Mouse (Mus musculus): ENCODE results near the gene Bcor. TPM values are rescaled to one million over a fixed set of nuclear protein-coding genes. Genes with fewer than 3 reads are reported as not detected.

Gene Bcor
- polyA plus RNA-seq, 1 experiment from 2014 or later: 27.7 TPM

DNA sequence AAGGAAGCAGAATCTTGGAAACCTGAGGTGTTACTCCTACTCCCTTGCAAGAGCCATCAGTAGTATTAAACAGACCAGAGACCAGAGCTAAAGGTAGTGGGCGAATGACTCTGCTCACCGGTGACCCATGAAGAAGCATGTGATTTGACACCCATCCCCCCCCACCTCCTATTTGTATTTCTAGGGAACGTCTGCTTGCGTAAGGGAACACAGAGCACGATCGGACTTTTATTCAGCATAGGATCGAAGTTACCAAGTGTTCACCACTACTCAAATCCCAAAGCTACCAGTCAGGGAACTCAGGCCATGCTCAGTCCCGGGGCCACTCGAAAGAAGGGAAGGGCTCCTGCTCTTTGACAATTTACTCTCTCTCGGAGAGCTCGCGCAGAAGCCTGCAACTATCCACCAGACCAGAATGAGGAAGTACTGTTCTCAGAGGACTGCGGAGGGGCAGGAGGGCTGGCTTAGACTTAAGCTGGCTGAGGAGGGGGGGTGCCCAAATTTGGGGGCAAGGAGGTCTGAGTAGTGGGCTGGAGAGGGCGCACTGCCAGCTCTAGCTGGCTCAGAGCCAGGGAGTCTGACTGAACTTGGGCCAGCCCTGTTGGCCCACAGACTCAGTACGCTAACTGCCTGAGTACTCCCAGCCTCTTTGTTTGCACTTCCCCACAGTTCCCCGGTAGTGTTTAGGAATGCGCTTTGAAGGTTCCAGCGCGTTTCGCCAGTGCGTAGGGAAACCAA is 37.4 kb downstream of the Bcor start:
- ATAC-seq (ENCODE audit: low FRiP score) (peak; percentile 69), DNase-seq (ENCODE audit: low spot score, missing footprints) (peak; percentile 92)
- H3K4me1 ChIP-seq (ENCODE audit: control insufficient read depth, insufficient read depth, low read length): peaks cover 32% of the 10 kb centered on the region
- peak overlapping the region; percentile 31 for H3K4me2 ChIP-seq
- H3K27ac ChIP-seq (ENCODE audit: low read depth, low read length): peak overlapping the region; percentile 59; the same call in 1 of the 2 replicates
- H3K9me3 ChIP-seq (ENCODE audit: control insufficient read depth, low read length): no peaks in the 10 kb centered on the region
- H3K36me3 ChIP-seq (ENCODE audit: control insufficient read depth, insufficient read depth, low read length): no peaks in the 10 kb centered on the region
- H3K4me3 ChIP-seq (ENCODE audit: low read depth, low read length): no peak overlapping the region
- WGBS: 6% methylated on average over 21 of the region's 21 CpGs
- peaks cover 17% of the 10 kb centered on the region for H3K27me3 ChIP-seq (ENCODE audit: control insufficient read depth, insufficient read depth, low read length)
- H3K9ac ChIP-seq (ENCODE audit: low read length): peak overlapping the region; percentile 36; the same call in 1 of the 2 replicates

DNA sequence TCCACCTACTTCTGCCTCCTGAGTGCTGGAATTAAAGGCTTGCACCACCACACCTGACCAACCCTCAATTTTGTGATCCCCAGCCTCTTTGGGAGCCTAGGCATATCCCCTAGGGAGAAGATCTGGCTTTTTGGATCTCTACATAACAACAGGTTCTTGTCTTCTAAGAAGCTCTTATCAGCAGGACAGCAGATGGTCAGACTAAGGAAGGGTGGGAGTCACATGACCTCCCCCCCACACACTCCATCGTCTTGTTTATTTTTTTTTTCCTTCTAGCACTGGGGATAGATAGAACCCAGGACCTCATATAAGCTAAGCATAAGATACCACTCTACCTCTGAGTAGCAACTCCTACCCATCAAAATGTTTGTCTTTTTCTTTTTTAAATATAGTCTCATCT is 40.7 kb downstream of the Bcor start:
- ATAC-seq (ENCODE audit: low FRiP score) (no peak), DNase-seq (ENCODE audit: low spot score, missing footprints) (no peak)
- H3K4me3 ChIP-seq (ENCODE audit: low read depth, low read length): no peak overlapping the region
- 29% methylated on average over 1 of the region's 1 CpGs for WGBS
- H3K4me2 ChIP-seq: no peak overlapping the region
- no peaks in the 10 kb centered on the region; the same call in 1 of the 2 replicates for H3K27me3 ChIP-seq (ENCODE audit: control insufficient read depth, insufficient read depth, low read length)
- H3K9ac ChIP-seq (ENCODE audit: low read length): no peak overlapping the region
- H3K4me1 ChIP-seq (ENCODE audit: control insufficient read depth, insufficient read depth, low read length): peaks cover 15% of the 10 kb centered on the region
- no peak overlapping the region for H3K27ac ChIP-seq (ENCODE audit: low read depth, low read length)
- H3K9me3 ChIP-seq (ENCODE audit: control insufficient read depth, low read length): no peaks in the 10 kb centered on the region
- no peaks in the 10 kb centered on the region for H3K36me3 ChIP-seq (ENCODE audit: control insufficient read depth, insufficient read depth, low read length)

DNA sequence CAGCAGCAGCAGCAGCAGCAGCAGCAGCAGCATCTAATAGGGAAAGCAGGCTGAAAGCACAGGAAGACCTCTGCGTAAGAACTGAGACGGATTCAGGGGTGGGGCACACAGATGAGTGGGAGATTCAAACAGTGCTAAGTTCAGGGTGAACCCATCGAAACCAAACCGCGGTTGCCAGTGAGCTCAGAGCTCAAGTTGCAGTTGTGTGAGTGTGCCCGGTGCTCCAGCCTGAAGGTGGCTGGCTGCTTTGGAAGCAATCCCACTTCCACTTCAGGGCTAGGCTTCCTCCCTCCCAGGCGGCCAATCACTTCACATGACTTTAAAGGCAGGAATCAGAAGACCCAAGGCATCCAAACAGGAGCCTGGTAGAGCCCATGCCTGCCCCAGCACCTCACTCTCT is 44.0 kb downstream of the Bcor start:
- no peak for DNase-seq (ENCODE audit: low spot score, missing footprints)
- Histone ChIP-seq H3K4me1 (ENCODE audit: control insufficient read depth, insufficient read depth, low read length) (no peaks in the 10 kb centered on the region), H3K9ac (ENCODE audit: low read length) (no peak overlapping the region), H3K27ac (ENCODE audit: low read depth, low read length) (no peak overlapping the region), H3K9me3 (ENCODE audit: control insufficient read depth, low read length) (no peaks in the 10 kb centered on the region), H3K27me3 (ENCODE audit: control insufficient read depth, insufficient read depth, low read length) (no peaks in the 10 kb centered on the region), H3K4me2 (no peak overlapping the region), H3K36me3 (ENCODE audit: control insufficient read depth, insufficient read depth, low read length) (no peaks in the 10 kb centered on the region), H3K4me3 (ENCODE audit: low read depth, low read length) (no peak overlapping the region)
- 31% methylated on average over 7 of the region's 7 CpGs for WGBS
- no peak for ATAC-seq (ENCODE audit: low FRiP score)

DNA sequence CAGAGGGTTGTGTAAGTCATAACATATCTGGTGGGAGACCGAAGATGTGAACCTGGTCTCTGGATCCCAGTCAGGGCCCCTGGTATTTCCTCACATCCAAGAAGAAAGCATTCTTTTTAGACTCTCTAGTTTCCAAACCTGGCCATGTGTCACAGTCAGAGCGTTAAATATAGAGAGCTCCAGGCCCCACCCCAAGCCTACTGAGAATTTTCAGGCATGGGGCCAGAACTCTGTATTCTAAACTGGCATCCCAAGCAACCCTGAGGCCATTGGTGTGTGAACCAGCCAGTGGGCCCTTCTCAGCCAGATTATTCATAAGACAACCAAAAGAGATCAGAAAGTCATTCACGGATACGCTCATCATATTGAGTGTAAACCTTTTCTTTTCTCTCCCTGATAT is 48.0 kb downstream of the Bcor start:
- Histone ChIP-seq H3K36me3 (ENCODE audit: control insufficient read depth, insufficient read depth, low read length) (no peaks in the 10 kb centered on the region), H3K4me2 (no peak overlapping the region), H3K27ac (ENCODE audit: low read depth, low read length) (no peak overlapping the region), H3K27me3 (ENCODE audit: control insufficient read depth, insufficient read depth, low read length) (no peaks in the 10 kb centered on the region; the same call in 1 of the 2 replicates), H3K9me3 (ENCODE audit: control insufficient read depth, low read length) (no peaks in the 10 kb centered on the region), H3K4me1 (ENCODE audit: control insufficient read depth, insufficient read depth, low read length) (no peaks in the 10 kb centered on the region), H3K9ac (ENCODE audit: low read length) (no peak overlapping the region), H3K4me3 (ENCODE audit: low read depth, low read length) (no peak overlapping the region)
- ATAC-seq (ENCODE audit: low FRiP score): no peak
- 90% methylated on average over 4 of the region's 4 CpGs for WGBS
- DNase-seq (ENCODE audit: low spot score, missing footprints): no peak

DNA sequence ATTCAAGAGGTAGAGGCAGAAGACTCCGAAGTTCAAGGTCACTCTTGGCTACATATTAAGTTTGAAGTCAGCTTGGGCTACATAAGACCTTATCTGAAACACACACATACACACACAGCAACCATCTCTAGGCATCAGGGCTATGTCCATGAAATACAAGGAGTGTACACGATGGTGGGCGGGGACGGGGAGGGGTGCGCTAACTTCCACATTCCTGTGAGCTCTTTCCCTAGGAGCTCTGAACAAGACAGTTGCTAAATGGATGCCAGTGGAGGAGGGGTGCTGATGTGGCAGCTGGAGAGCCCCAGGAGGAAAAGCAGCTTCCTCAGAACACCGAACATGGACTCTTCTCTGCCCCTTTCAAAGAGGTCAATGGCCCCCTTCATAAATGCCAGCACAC is 49.6 kb downstream of the Bcor start:
- H3K36me3 ChIP-seq (ENCODE audit: control insufficient read depth, insufficient read depth, low read length): no peaks in the 10 kb centered on the region
- H3K4me1 ChIP-seq (ENCODE audit: control insufficient read depth, insufficient read depth, low read length): no peaks in the 10 kb centered on the region
- H3K27me3 ChIP-seq (ENCODE audit: control insufficient read depth, insufficient read depth, low read length): no peaks in the 10 kb centered on the region; the same call in 1 of the 2 replicates
- ATAC-seq (ENCODE audit: low FRiP score) (no peak), DNase-seq (ENCODE audit: low spot score, missing footprints) (no peak)
- H3K9ac ChIP-seq (ENCODE audit: low read length): no peak overlapping the region
- no peak overlapping the region for H3K4me2 ChIP-seq
- H3K4me3 ChIP-seq (ENCODE audit: low read depth, low read length): no peak overlapping the region
- WGBS: 92% methylated on average over 6 of the region's 6 CpGs
- no peak overlapping the region for H3K27ac ChIP-seq (ENCODE audit: low read depth, low read length)
- no peaks in the 10 kb centered on the region for H3K9me3 ChIP-seq (ENCODE audit: control insufficient read depth, low read length)

DNA sequence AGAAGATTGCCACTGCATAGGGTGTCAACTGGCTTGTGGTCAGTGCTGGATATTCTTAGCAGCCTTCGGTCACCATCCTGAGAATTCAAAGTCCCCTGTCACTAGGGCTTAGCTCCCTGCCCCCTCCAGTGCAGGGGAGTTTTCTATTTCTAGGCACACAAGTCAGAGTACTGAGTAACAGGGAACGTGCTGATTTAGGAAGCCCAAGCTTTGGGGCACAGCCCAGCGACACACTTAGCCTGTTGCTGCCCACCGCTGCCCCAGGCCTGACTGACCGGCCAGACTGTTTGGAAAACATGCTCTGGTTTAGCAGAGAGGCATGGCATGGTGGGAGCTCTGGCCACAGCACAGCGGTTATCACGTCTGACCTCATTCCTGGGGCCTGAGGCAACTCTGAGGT is 54.8 kb downstream of the Bcor start:
- no peak overlapping the region for H3K4me3 ChIP-seq (ENCODE audit: low read depth, low read length)
- no peaks in the 10 kb centered on the region; the same call in 1 of the 2 replicates for H3K27me3 ChIP-seq (ENCODE audit: control insufficient read depth, insufficient read depth, low read length)
- DNase-seq (ENCODE audit: low spot score, missing footprints): no peak
- H3K27ac ChIP-seq (ENCODE audit: low read depth, low read length): no peak overlapping the region
- no peaks in the 10 kb centered on the region for H3K4me1 ChIP-seq (ENCODE audit: control insufficient read depth, insufficient read depth, low read length)
- H3K9ac ChIP-seq (ENCODE audit: low read length): no peak overlapping the region
- no peaks in the 10 kb centered on the region for H3K36me3 ChIP-seq (ENCODE audit: control insufficient read depth, insufficient read depth, low read length)
- H3K4me2 ChIP-seq: no peak overlapping the region
- no peaks in the 10 kb centered on the region for H3K9me3 ChIP-seq (ENCODE audit: control insufficient read depth, low read length)
- no peak for ATAC-seq (ENCODE audit: low FRiP score)
- whole genome bisulfite sequencing: 76% methylated on average over 7 of the region's 7 CpGs

DNA sequence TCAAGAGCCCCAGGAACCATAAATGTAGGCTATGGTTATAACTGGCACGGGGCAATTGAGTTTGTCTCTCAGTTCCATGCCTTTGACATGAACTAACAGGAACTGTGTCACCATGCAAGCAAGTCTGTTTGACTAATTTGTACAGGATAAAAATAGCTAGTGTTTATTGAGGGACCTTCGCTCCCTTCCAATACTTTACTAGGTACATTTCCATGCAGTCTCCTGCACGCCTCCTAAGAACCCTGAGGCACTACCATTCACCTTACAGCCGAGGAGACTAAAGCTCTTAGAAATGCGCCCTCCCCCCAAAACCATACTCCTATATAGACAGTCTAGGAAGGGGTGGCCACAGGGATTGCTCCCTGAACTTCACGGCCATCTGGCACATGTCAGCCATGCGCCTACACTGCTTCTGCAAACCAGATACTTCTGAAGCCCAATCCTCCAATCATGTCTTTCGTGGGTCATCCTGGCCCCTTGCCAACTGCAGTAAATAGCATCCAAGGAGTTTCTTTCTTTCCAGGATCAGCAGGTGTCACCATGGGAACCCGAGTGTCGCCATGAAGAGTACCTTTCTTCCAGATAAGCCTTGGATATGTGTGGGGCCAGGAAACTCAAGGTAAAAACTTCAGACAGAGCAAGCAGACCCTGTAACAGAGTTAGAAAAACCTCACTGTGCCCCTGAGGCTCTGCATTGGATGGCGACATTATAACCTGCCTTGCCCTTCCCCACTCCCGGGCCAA is 63.2 kb downstream of the Bcor start:
- Histone ChIP-seq H3K27me3 (ENCODE audit: control insufficient read depth, insufficient read depth, low read length) (peaks cover 1% of the 10 kb centered on the region), H3K4me3 (ENCODE audit: low read depth, low read length) (no peak overlapping the region), H3K36me3 (ENCODE audit: control insufficient read depth, insufficient read depth, low read length) (no peaks in the 10 kb centered on the region), H3K9ac (ENCODE audit: low read length) (no peak overlapping the region), H3K9me3 (ENCODE audit: control insufficient read depth, low read length) (no peaks in the 10 kb centered on the region), H3K4me1 (ENCODE audit: control insufficient read depth, insufficient read depth, low read length) (peaks cover 3% of the 10 kb centered on the region; the same call in 1 of the 2 replicates), H3K27ac (ENCODE audit: low read depth, low read length) (no peak overlapping the region), H3K4me2 (no peak overlapping the region)
- DNase-seq (ENCODE audit: low spot score, missing footprints) (no peak), ATAC-seq (ENCODE audit: low FRiP score) (no peak)
- 85% methylated on average over 12 of the region's 12 CpGs for WGBS

DNA sequence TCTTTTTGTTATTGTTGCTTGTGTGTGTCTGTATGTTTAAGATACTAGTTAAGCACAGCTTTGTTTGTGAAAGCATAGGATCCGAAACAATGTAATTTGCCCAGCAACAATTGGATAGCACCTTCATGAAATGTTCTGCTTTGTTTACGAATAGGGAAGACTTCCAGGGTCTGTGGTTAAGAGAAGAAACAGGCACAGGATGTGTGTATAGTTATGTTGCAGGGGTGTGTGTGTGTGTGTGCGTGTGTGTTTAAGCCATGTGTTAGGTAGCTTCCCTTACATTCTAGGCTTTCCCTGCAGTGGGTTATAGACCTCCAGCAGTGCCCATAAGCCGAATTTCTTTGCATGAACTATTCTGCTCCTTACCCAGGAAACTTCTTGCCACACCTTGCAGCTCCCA is 66.8 kb downstream of the Bcor start:
- Histone ChIP-seq H3K9ac (ENCODE audit: low read length) (no peak overlapping the region), H3K4me3 (ENCODE audit: low read depth, low read length) (no peak overlapping the region), H3K4me1 (ENCODE audit: control insufficient read depth, insufficient read depth, low read length) (peaks cover 23% of the 10 kb centered on the region), H3K27me3 (ENCODE audit: control insufficient read depth, insufficient read depth, low read length) (peaks cover 30% of the 10 kb centered on the region), H3K36me3 (ENCODE audit: control insufficient read depth, insufficient read depth, low read length) (no peaks in the 10 kb centered on the region), H3K9me3 (ENCODE audit: control insufficient read depth, low read length) (no peaks in the 10 kb centered on the region), H3K27ac (ENCODE audit: low read depth, low read length) (no peak overlapping the region), H3K4me2 (no peak overlapping the region)
- ATAC-seq (ENCODE audit: low FRiP score): no peak
- no peak for DNase-seq (ENCODE audit: low spot score, missing footprints)
- WGBS: 83% methylated on average over 4 of the region's 4 CpGs

DNA sequence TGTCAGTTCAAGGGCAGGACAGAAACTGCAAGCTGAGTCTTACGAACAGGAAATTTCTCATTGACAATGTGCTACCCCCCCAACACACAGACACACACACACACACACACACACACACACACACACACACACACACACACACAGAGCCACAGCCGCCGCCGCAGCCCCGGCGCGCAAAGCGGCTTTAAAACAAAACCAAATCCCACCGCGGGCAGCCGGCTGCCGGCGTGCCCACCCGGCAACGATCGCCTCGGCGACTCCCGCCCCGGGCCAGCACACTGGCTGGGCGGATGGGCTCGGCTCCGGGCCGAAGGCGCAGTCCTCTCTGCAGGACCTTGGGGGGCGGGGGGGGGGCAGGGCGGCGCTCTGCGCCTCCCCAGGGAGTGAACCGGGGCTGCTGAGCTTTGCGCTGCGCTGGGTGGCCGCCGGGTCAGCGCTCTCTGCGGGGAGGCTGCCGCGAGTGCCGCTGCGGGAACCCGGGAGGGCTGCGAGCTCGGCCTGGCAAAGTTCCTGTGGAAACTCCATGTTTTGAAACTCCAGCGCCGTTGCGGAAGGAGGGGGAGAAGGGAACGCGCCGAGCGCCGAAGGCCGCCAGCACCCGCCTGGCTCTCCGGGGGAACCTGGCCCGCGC is 68.6 kb downstream of the Bcor start:
- Histone ChIP-seq H3K4me1 (ENCODE audit: control insufficient read depth, insufficient read depth, low read length) (peaks cover 26% of the 10 kb centered on the region), H3K4me3 (ENCODE audit: low read depth, low read length) (peak overlapping the region; percentile 44), H3K27me3 (ENCODE audit: control insufficient read depth, insufficient read depth, low read length) (peaks cover 48% of the 10 kb centered on the region), H3K9ac (ENCODE audit: low read length) (peak overlapping the region; percentile 76), H3K4me2 (peak overlapping the region; percentile 88), H3K9me3 (ENCODE audit: control insufficient read depth, low read length) (no peaks in the 10 kb centered on the region), H3K36me3 (ENCODE audit: control insufficient read depth, insufficient read depth, low read length) (no peaks in the 10 kb centered on the region), H3K27ac (ENCODE audit: low read depth, low read length) (peak overlapping the region; percentile 86)
- no peak for ATAC-seq (ENCODE audit: low FRiP score)
- WGBS: 1% methylated on average over 42 of the region's 56 CpGs
- DNase-seq (ENCODE audit: low spot score, missing footprints): peak; percentile 90
